Mouse (Mus musculus) retina, adult 2 months (tissue): ENCODE results near the gene Zfp277.

ENCODE experiments used
- DNase-seq: peaks from one replicate; pipeline ENCODE4 v3.0.0-alpha.2; 2012; ENCODE audit warnings: low read depth, low spot score

The Zfp277 gene

GRCm38 (mm10) chr12:40445206-40445605 is 496 bp downstream of the Zfp277 start:
- DNase-seq: no peak

- no peak for DNase-seq
Measured at GRCm38 (mm10) chr12:40438049-40438448, 7.7 kb downstream of the Zfp277 start.

GRCm38 (mm10) chr12:40434101-40434500 is 11.6 kb downstream of the Zfp277 start:
- DNase-seq: no peak

GRCm38 (mm10) chr12:40431075-40431474 is 14.6 kb downstream of the Zfp277 start:
- no peak for DNase-seq

- DNase-seq: no peak
Measured at GRCm38 (mm10) chr12:40429976-40430375, 15.7 kb downstream of the Zfp277 start.

- no peak for DNase-seq
Measured at GRCm38 (mm10) chr12:40427606-40428005, 18.1 kb downstream of the Zfp277 start.

GRCm38 (mm10) chr12:40424991-40425390 is 20.7 kb downstream of the Zfp277 start:
- DNase-seq: no peak

- no peak for DNase-seq
Measured at GRCm38 (mm10) chr12:40417257-40417656, 28.4 kb downstream of the Zfp277 start.

- no peak for DNase-seq
Measured at GRCm38 (mm10) chr12:40415312-40415925, 30.3 kb downstream of the Zfp277 start.

GRCm38 (mm10) chr12:40414682-40415311 is 30.9 kb downstream of the Zfp277 start:
- DNase-seq: no peak

GRCm38 (mm10) chr12:40399812-40400211 is 45.9 kb downstream of the Zfp277 start:
- DNase-seq: no peak

- DNase-seq: no peak
Measured at GRCm38 (mm10) chr12:40399386-40399785, 46.3 kb downstream of the Zfp277 start.

GRCm38 (mm10) chr12:40398916-40399315 is 46.8 kb downstream of the Zfp277 start:
- no peak for DNase-seq

- no peak for DNase-seq
Measured at GRCm38 (mm10) chr12:40392869-40393268, 52.8 kb downstream of the Zfp277 start.

- no peak for DNase-seq
Measured at GRCm38 (mm10) chr12:40391262-40391661, 54.4 kb downstream of the Zfp277 start.

- no peak for DNase-seq
Measured at GRCm38 (mm10) chr12:40387786-40388185, 57.9 kb downstream of the Zfp277 start.

GRCm38 (mm10) chr12:40385301-40385700 is 60.4 kb downstream of the Zfp277 start:
- DNase-seq: no peak

GRCm38 (mm10) chr12:40383718-40384117 is 62.0 kb downstream of the Zfp277 start:
- DNase-seq: no peak

GRCm38 (mm10) chr12:40382539-40382938 is 63.2 kb downstream of the Zfp277 start:
- no peak for DNase-seq

GRCm38 (mm10) chr12:40381824-40382223 is 63.9 kb downstream of the Zfp277 start:
- no peak for DNase-seq

- DNase-seq: no peak
Measured at GRCm38 (mm10) chr12:40381173-40381801, 64.4 kb downstream of the Zfp277 start.

- DNase-seq: no peak
Measured at GRCm38 (mm10) chr12:40379538-40379923, 66.2 kb downstream of the Zfp277 start.
